Mouse (Mus musculus) A20 (cell line): ENCODE results near the gene Lpo.

ENCODE experiments used
- DNase-seq: peaks from one replicate; pipeline ENCODE4 v3.0.0-alpha.2; 2011; ENCODE audit warnings: low read depth, low spot score

Gene Lpo

GRCm38 (mm10) chr11:87805448-87805847 is 22.6 kb downstream of the Lpo start:
- peak; percentile 55 for DNase-seq

- peak; percentile 34 for DNase-seq
Observed at GRCm38 (mm10) chr11:87802621-87803020, 25.5 kb downstream of the Lpo start.

GRCm38 (mm10) chr11:87801711-87802275 is 26.3 kb downstream of the Lpo start:
- no peak for DNase-seq

- DNase-seq = no peak
Observed at GRCm38 (mm10) chr11:87793460-87793859, 34.6 kb downstream of the Lpo start, which contains the start of gene Mpo. Gene Mpo (plus strand): TSS chr11:87793581.

GRCm38 (mm10) chr11:87790088-87790487 is 38.0 kb downstream of the Lpo start:
- DNase-seq = no peak

- DNase-seq = no peak
Observed at GRCm38 (mm10) chr11:87780130-87780529, 48.0 kb downstream of the Lpo start.

- no peak for DNase-seq
Observed at GRCm38 (mm10) chr11:87779392-87779791, 48.7 kb downstream of the Lpo start.

GRCm38 (mm10) chr11:87778915-87779314 is 49.2 kb downstream of the Lpo start:
- DNase-seq = no peak

GRCm38 (mm10) chr11:87778100-87778765 is 49.9 kb downstream of the Lpo start:
- no peak for DNase-seq

GRCm38 (mm10) chr11:87772354-87772753 is 55.7 kb downstream of the Lpo start:
- no peak for DNase-seq

- DNase-seq = peak; percentile 75
Observed at GRCm38 (mm10) chr11:87770989-87771388, 57.1 kb downstream of the Lpo start.

GRCm38 (mm10) chr11:87768745-87769144 is 59.3 kb downstream of the Lpo start:
- no peak for DNase-seq

GRCm38 (mm10) chr11:87763988-87764876 is 63.9 kb downstream of the Lpo start:
- DNase-seq = no peak

- no peak for DNase-seq
Observed at GRCm38 (mm10) chr11:87763511-87763987, 64.5 kb downstream of the Lpo start.

- DNase-seq = no peak
Observed at GRCm38 (mm10) chr11:87762702-87763385, 65.2 kb downstream of the Lpo start.

- DNase-seq = no peak
Observed at GRCm38 (mm10) chr11:87761806-87762701, 66.0 kb downstream of the Lpo start.

GRCm38 (mm10) chr11:87761181-87761721 is 66.8 kb downstream of the Lpo start:
- DNase-seq = no peak

GRCm38 (mm10) chr11:87760301-87761081 is 67.6 kb downstream of the Lpo start, which contains the start of gene Tspoap1:
Gene Tspoap1 (plus strand): TSS chr11:87760541.
- DNase-seq = peak; percentile 85

- peak; percentile 92 for DNase-seq
Observed at GRCm38 (mm10) chr11:87759609-87760005, 68.5 kb downstream of the Lpo start.
